Mouse (Mus musculus): Measurements from ENCODE around the gene Htra1. TPM values are rescaled to one million over a fixed set of nuclear protein-coding genes. Genes with fewer than 3 reads are reported as not detected.

Gene Htra1
- polyA plus RNA-seq, 1 experiment from 2014 or later: 20.4 TPM

DNA sequence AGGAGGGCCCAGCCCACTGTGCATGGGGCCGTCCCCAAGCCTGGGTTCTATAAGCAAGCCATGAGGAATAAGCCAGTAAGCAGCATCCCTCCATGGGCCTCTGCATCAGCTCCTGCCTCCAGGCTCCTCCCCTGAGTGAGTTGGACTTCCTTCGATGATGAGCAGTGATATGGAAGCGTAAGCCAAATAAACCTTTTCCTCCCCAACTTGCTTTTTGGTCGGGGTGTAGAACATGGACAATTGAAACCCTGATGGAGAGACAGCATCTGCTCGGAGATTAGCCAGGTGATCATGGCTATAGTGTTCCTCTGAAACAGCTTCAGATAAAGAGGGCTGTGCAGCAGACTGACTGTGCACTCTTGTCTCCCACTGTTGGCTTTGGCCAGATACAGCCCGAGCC lies 32.0 kb downstream of the Htra1 start:
- H3K27ac ChIP-seq (ENCODE audit: low read length): no peak overlapping the region
- no peaks in the 10 kb centered on the region for H3K9me3 ChIP-seq (ENCODE audit: control insufficient read depth, low read length)
- no peak overlapping the region for H3K4me3 ChIP-seq (replicated peaks; ENCODE audit: low read length)
- ATAC-seq: no peak
- no peak overlapping the region for H3K4me2 ChIP-seq (ENCODE audit: low read length)
- no peak overlapping the region for H3K9ac ChIP-seq (replicated peaks; ENCODE audit: low read depth, low read length)
- H3K27me3 ChIP-seq (replicated peaks; ENCODE audit: control insufficient read depth, insufficient read depth, low read length): no peaks in the 10 kb centered on the region
- 97% methylated on average over 6 of the region's 6 CpGs for WGBS
- no peaks in the 10 kb centered on the region for H3K36me3 ChIP-seq (ENCODE audit: control insufficient read depth, insufficient read depth)
- peaks cover 21% of the 10 kb centered on the region for H3K4me1 ChIP-seq (replicated peaks; ENCODE audit: control insufficient read depth, insufficient read depth, low read length)

DNA sequence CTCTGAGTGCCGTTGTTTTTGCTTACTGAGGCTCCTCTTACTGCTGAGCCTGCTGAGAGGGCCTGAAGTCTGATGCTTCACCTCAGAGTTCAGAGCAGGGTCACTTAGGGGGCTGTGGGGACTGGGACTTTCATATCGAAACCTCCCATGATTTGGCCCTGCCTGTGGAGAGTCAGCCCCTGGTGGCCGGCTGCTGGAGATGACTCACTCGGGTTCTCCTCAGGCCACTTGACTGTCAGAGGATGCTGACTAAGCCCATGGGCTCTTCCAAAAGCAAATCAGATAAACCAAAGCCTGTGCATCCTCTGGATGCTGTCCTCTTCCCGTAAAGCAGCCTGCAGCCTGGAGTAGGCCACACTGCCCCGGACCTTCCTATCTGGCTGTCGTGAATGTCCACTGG lies 32.6 kb downstream of the Htra1 start:
- H3K9ac ChIP-seq (replicated peaks; ENCODE audit: low read depth, low read length): no peak overlapping the region
- H3K4me3 ChIP-seq (replicated peaks; ENCODE audit: low read length): no peak overlapping the region
- ATAC-seq: no peak
- no peak overlapping the region for H3K27ac ChIP-seq (ENCODE audit: low read length)
- WGBS: 78% methylated on average over 7 of the region's 7 CpGs
- H3K4me2 ChIP-seq (ENCODE audit: low read length): no peak overlapping the region
- peaks cover 21% of the 10 kb centered on the region for H3K4me1 ChIP-seq (replicated peaks; ENCODE audit: control insufficient read depth, insufficient read depth, low read length)
- H3K9me3 ChIP-seq (ENCODE audit: control insufficient read depth, low read length): no peaks in the 10 kb centered on the region
- no peaks in the 10 kb centered on the region for H3K36me3 ChIP-seq (ENCODE audit: control insufficient read depth, insufficient read depth)
- H3K27me3 ChIP-seq (replicated peaks; ENCODE audit: control insufficient read depth, insufficient read depth, low read length): no peaks in the 10 kb centered on the region

- no peak overlapping the region for H3K4me3 ChIP-seq (replicated peaks; ENCODE audit: low read length)
- H3K27ac ChIP-seq (ENCODE audit: low read length): no peak overlapping the region
- ATAC-seq: no peak
- H3K36me3 ChIP-seq (ENCODE audit: control insufficient read depth, insufficient read depth): no peaks in the 10 kb centered on the region
- no peak overlapping the region for H3K4me2 ChIP-seq (ENCODE audit: low read length)
- WGBS: 76% methylated on average over 5 of the region's 5 CpGs
- no peaks in the 10 kb centered on the region for H3K27me3 ChIP-seq (replicated peaks; ENCODE audit: control insufficient read depth, insufficient read depth, low read length)
- H3K4me1 ChIP-seq (replicated peaks; ENCODE audit: control insufficient read depth, insufficient read depth, low read length): peaks cover 21% of the 10 kb centered on the region
- H3K9me3 ChIP-seq (ENCODE audit: control insufficient read depth, low read length): no peaks in the 10 kb centered on the region
- H3K9ac ChIP-seq (replicated peaks; ENCODE audit: low read depth, low read length): no peak overlapping the region
These were observed 33.2 kb downstream of the Htra1 start for GRCm38 (mm10) chr7:130969076-130969475.

DNA sequence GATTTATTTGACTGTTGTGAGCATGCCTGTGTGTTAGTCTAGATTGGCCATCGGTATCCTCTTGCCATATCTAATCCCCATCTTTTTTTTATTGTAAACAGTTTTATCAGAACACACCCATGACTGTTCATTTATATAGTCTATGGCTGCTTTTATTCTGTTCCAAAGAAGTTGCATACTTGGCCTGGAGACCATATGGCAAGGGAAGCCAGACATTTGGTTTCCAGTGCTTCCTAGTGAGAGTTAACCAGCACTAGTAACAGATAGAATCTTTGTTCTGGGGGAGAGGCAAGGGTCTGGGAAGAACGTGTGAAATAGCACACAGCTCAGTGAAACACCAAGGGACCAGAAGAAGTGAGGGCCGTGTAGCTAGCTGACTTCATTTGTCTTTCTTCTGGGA lies 33.6 kb downstream of the Htra1 start:
- 58% methylated on average over 3 of the region's 3 CpGs for WGBS
- Histone ChIP-seq H3K4me1 (replicated peaks; ENCODE audit: control insufficient read depth, insufficient read depth, low read length) (peaks cover 21% of the 10 kb centered on the region), H3K9ac (replicated peaks; ENCODE audit: low read depth, low read length) (no peak overlapping the region), H3K4me3 (replicated peaks; ENCODE audit: low read length) (no peak overlapping the region), H3K4me2 (ENCODE audit: low read length) (no peak overlapping the region), H3K9me3 (ENCODE audit: control insufficient read depth, low read length) (no peaks in the 10 kb centered on the region), H3K36me3 (ENCODE audit: control insufficient read depth, insufficient read depth) (no peaks in the 10 kb centered on the region), H3K27ac (ENCODE audit: low read length) (no peak overlapping the region), H3K27me3 (replicated peaks; ENCODE audit: control insufficient read depth, insufficient read depth, low read length) (no peaks in the 10 kb centered on the region)
- ATAC-seq: no peak

GRCm38 (mm10) chr7:130972767-130973166 lies 36.9 kb downstream of the Htra1 start:
- H3K9me3 ChIP-seq (ENCODE audit: control insufficient read depth, low read length): no peaks in the 10 kb centered on the region
- 92% methylated on average over 9 of the region's 9 CpGs for WGBS
- peaks cover 17% of the 10 kb centered on the region for H3K4me1 ChIP-seq (replicated peaks; ENCODE audit: control insufficient read depth, insufficient read depth, low read length)
- H3K9ac ChIP-seq (replicated peaks; ENCODE audit: low read depth, low read length): no peak overlapping the region
- no peak overlapping the region for H3K27ac ChIP-seq (ENCODE audit: low read length)
- no peaks in the 10 kb centered on the region for H3K36me3 ChIP-seq (ENCODE audit: control insufficient read depth, insufficient read depth)
- H3K4me2 ChIP-seq (ENCODE audit: low read length): no peak overlapping the region
- H3K4me3 ChIP-seq (replicated peaks; ENCODE audit: low read length): no peak overlapping the region
- no peaks in the 10 kb centered on the region for H3K27me3 ChIP-seq (replicated peaks; ENCODE audit: control insufficient read depth, insufficient read depth, low read length)
- ATAC-seq: no peak

DNA sequence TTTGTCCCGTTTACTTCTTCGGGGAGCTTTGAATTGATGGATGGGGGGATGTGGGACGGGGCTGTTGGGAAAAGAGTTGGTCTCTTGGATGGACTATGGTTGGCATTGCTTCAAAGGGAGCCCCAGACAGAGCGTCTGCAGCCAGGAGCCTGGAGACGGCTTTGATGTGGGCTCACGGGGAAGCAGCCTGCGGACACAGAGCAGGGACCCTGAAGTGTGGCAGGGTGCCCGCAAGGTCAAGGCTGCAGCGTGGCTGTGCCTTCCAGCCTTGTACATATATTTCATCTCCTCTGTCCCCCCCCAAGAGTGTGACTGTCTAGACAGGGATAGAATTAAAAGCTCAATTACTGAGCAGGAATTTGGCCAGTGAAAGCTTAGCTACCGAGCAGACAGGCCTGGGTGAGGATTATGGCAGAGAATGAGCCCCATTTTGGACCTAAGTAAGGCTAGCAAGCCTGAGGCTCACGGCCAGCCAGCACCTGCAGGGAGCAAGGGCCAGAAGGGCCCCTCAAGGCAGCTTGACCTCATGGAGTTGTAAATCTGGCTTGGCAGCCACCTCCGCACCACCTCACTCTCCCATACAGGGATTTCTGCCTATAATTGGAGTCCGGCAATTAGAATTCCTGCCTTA lies 40.5 kb downstream of the Htra1 start:
- Histone ChIP-seq H3K9me3 (ENCODE audit: control insufficient read depth, low read length) (no peaks in the 10 kb centered on the region), H3K4me2 (ENCODE audit: low read length) (no peak overlapping the region), H3K9ac (replicated peaks; ENCODE audit: low read depth, low read length) (no peak overlapping the region), H3K27ac (ENCODE audit: low read length) (no peak overlapping the region), H3K4me3 (replicated peaks; ENCODE audit: low read length) (no peak overlapping the region), H3K36me3 (ENCODE audit: control insufficient read depth, insufficient read depth) (no peaks in the 10 kb centered on the region), H3K4me1 (replicated peaks; ENCODE audit: control insufficient read depth, insufficient read depth, low read length) (peaks cover 28% of the 10 kb centered on the region), H3K27me3 (replicated peaks; ENCODE audit: control insufficient read depth, insufficient read depth, low read length) (no peaks in the 10 kb centered on the region)
- ATAC-seq: peak; percentile 76
- WGBS: 34% methylated on average over 13 of the region's 13 CpGs

GRCm38 (mm10) chr7:130977794-130978521 lies 42.0 kb downstream of the Htra1 start:
- H3K4me2 ChIP-seq (ENCODE audit: low read length): no peak overlapping the region
- H3K27me3 ChIP-seq (replicated peaks; ENCODE audit: control insufficient read depth, insufficient read depth, low read length): no peaks in the 10 kb centered on the region
- H3K9me3 ChIP-seq (ENCODE audit: control insufficient read depth, low read length): no peaks in the 10 kb centered on the region
- H3K4me3 ChIP-seq (replicated peaks; ENCODE audit: low read length): no peak overlapping the region
- H3K9ac ChIP-seq (replicated peaks; ENCODE audit: low read depth, low read length): no peak overlapping the region
- peaks cover 28% of the 10 kb centered on the region for H3K4me1 ChIP-seq (replicated peaks; ENCODE audit: control insufficient read depth, insufficient read depth, low read length)
- peak; percentile 72 for ATAC-seq
- peak overlapping the region; percentile 33; the same call in 1 of the 2 replicates for H3K27ac ChIP-seq (ENCODE audit: low read length)
- 22% methylated on average over 5 of the region's 5 CpGs for WGBS
- H3K36me3 ChIP-seq (ENCODE audit: control insufficient read depth, insufficient read depth): no peaks in the 10 kb centered on the region

DNA sequence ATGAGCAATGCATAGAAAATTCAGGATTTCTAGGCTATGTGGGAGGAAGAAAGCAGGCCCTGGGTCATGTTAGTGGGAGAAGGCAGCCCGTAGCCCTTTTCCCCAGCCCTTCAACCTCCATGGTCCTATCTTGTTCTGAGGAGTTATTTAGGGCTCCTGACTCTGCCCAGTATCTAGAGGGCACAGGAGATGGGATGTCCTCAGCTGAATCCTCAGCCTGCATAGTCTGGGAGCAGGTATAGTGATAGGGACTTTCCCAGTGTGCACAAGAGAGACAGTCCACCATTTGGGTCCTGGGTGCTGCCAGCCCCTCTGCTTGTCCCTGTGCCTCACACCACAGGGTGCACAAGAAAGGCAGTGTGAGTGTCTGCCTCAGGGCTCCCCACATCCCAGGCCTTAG lies 42.6 kb downstream of the Htra1 start:
- no peak for ATAC-seq
- H3K27ac ChIP-seq (ENCODE audit: low read length): no peak overlapping the region
- no peaks in the 10 kb centered on the region for H3K36me3 ChIP-seq (ENCODE audit: control insufficient read depth, insufficient read depth)
- H3K9ac ChIP-seq (replicated peaks; ENCODE audit: low read depth, low read length): no peak overlapping the region
- H3K27me3 ChIP-seq (replicated peaks; ENCODE audit: control insufficient read depth, insufficient read depth, low read length): no peaks in the 10 kb centered on the region
- H3K4me3 ChIP-seq (replicated peaks; ENCODE audit: low read length): no peak overlapping the region
- H3K9me3 ChIP-seq (ENCODE audit: control insufficient read depth, low read length): no peaks in the 10 kb centered on the region
- no peak overlapping the region for H3K4me2 ChIP-seq (ENCODE audit: low read length)
- WGBS: 76% methylated on average over 1 of the region's 1 CpGs
- H3K4me1 ChIP-seq (replicated peaks; ENCODE audit: control insufficient read depth, insufficient read depth, low read length): peaks cover 28% of the 10 kb centered on the region

GRCm38 (mm10) chr7:130980130-130980529 lies 44.2 kb downstream of the Htra1 start:
- H3K4me2 ChIP-seq (ENCODE audit: low read length): no peak overlapping the region
- H3K36me3 ChIP-seq (ENCODE audit: control insufficient read depth, insufficient read depth): no peaks in the 10 kb centered on the region
- no peak overlapping the region for H3K4me3 ChIP-seq (replicated peaks; ENCODE audit: low read length)
- peaks cover 28% of the 10 kb centered on the region for H3K4me1 ChIP-seq (replicated peaks; ENCODE audit: control insufficient read depth, insufficient read depth, low read length)
- ATAC-seq: no peak
- no peak overlapping the region for H3K27ac ChIP-seq (ENCODE audit: low read length)
- 85% methylated on average over 5 of the region's 5 CpGs for WGBS
- no peaks in the 10 kb centered on the region for H3K9me3 ChIP-seq (ENCODE audit: control insufficient read depth, low read length)
- no peak overlapping the region for H3K9ac ChIP-seq (replicated peaks; ENCODE audit: low read depth, low read length)
- no peaks in the 10 kb centered on the region for H3K27me3 ChIP-seq (replicated peaks; ENCODE audit: control insufficient read depth, insufficient read depth, low read length)

All from forebrain, embryonic 16.5 days (tissue).